Mouse (Mus musculus): ENCODE results near the gene Ptpn4.
A peak's percentile ranks its signal among the peaks of the same experiment; 100 is the strongest.

Ptpn4 gene

GRCm38 (mm10) chr1:119837035-119837751 is at the start of gene Ptpn4:
TSS of gene Ptpn4 (minus strand) at chr1:119837613.
- peak; percentile 94 for DNase-seq (ENCODE audit: low read depth, low spot score)

- no peak for DNase-seq (ENCODE audit: low read depth, low spot score)
Observed at GRCm38 (mm10) chr1:119886320-119886719, 48.9 kb upstream of the Ptpn4 start.

- peak; percentile 66 for DNase-seq (ENCODE audit: low read depth, low spot score)
Observed at GRCm38 (mm10) chr1:119884272-119884671, 46.9 kb upstream of the Ptpn4 start.

- peak; percentile 65 for DNase-seq (ENCODE audit: low read depth, low spot score)
Observed at GRCm38 (mm10) chr1:119878909-119879308, 41.5 kb upstream of the Ptpn4 start.

GRCm38 (mm10) chr1:119877469-119877868 is 40.1 kb upstream of the Ptpn4 start:
- DNase-seq (ENCODE audit: low read depth, low spot score): no peak

GRCm38 (mm10) chr1:119868395-119869161 is 31.2 kb upstream of the Ptpn4 start:
- DNase-seq (ENCODE audit: low read depth, low spot score): no peak

GRCm38 (mm10) chr1:119867300-119867699 is 29.9 kb upstream of the Ptpn4 start:
- DNase-seq (ENCODE audit: low read depth, low spot score): no peak

- no peak for DNase-seq (ENCODE audit: low read depth, low spot score)
Observed at GRCm38 (mm10) chr1:119865311-119865710, 27.9 kb upstream of the Ptpn4 start.

- DNase-seq (ENCODE audit: low read depth, low spot score): peak; percentile 27
Observed at GRCm38 (mm10) chr1:119863507-119864296, 26.3 kb upstream of the Ptpn4 start.

GRCm38 (mm10) chr1:119859566-119859965 is 22.2 kb upstream of the Ptpn4 start:
- no peak for DNase-seq (ENCODE audit: low read depth, low spot score)

GRCm38 (mm10) chr1:119852980-119853379 is 15.6 kb upstream of the Ptpn4 start:
- DNase-seq (ENCODE audit: low read depth, low spot score): no peak

- no peak for DNase-seq (ENCODE audit: low read depth, low spot score)
Observed at GRCm38 (mm10) chr1:119852339-119852738, 14.9 kb upstream of the Ptpn4 start.

GRCm38 (mm10) chr1:119849146-119849935 is 11.9 kb upstream of the Ptpn4 start:
- DNase-seq (ENCODE audit: low read depth, low spot score): no peak

GRCm38 (mm10) chr1:119845321-119845720 is 7.9 kb upstream of the Ptpn4 start:
- no peak for DNase-seq (ENCODE audit: low read depth, low spot score)

GRCm38 (mm10) chr1:119843121-119843520 is 5.7 kb upstream of the Ptpn4 start:
- DNase-seq (ENCODE audit: low read depth, low spot score): no peak

GRCm38 (mm10) chr1:119838241-119838640 is 828 bp upstream of the Ptpn4 start:
- no peak for DNase-seq (ENCODE audit: low read depth, low spot score)

- DNase-seq (ENCODE audit: low read depth, low spot score): no peak
Observed at GRCm38 (mm10) chr1:119836479-119837015, 866 bp downstream of the Ptpn4 start.

GRCm38 (mm10) chr1:119835726-119836478 is 1.5 kb downstream of the Ptpn4 start:
- DNase-seq (ENCODE audit: low read depth, low spot score): no peak

- DNase-seq (ENCODE audit: low read depth, low spot score): no peak
Observed at GRCm38 (mm10) chr1:119828160-119828559, 9.3 kb downstream of the Ptpn4 start.

GRCm38 (mm10) chr1:119818704-119819103 is 18.7 kb downstream of the Ptpn4 start:
- DNase-seq (ENCODE audit: low read depth, low spot score): no peak

All from telencephalon, adult 2 months (tissue).